Mouse (Mus musculus): ENCODE data around the gene E330017A01Rik. TPM values are rescaled to one million over a fixed set of nuclear protein-coding genes. Genes with fewer than 3 reads are reported as not detected.

The E330017A01Rik gene
- polyA plus RNA-seq, 1 experiment from 2014 or later, result not detected

DNA sequence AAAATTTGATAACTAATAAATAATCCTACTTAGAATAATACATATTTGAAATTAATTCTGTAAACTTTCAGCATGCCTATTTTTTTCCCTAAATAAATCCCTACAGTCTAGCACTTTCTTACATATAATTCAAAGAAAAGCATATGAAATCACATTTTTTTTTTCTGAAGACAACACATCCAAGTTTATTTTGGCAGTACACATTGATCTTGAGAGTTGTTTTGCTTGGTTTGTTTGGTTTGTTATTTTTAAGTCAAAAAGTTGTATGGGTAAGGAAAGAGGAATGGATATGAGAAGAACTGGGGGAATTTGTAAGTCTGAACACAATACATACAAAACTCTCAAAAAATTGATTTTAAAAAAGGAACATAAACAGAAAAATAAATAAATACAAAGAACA lies 17.2 kb upstream of the E330017A01Rik start:
- Histone ChIP-seq H3K4me3 (ENCODE audit: low read depth, low read length) (no peak overlapping the region), H3K9ac (ENCODE audit: low read length) (no peak overlapping the region), H3K9me3 (ENCODE audit: control insufficient read depth, low read length) (no peaks in the 10 kb centered on the region), H3K4me2 (ENCODE audit: low read depth) (no peak overlapping the region), H3K4me1 (ENCODE audit: control insufficient read depth, insufficient read depth, low read length) (no peaks in the 10 kb centered on the region), H3K36me3 (ENCODE audit: control insufficient read depth, insufficient read depth, low read length) (no peaks in the 10 kb centered on the region), H3K27me3 (ENCODE audit: control insufficient read depth, insufficient read depth, low read length) (no peaks in the 10 kb centered on the region), H3K27ac (ENCODE audit: low read depth, low read length) (no peak overlapping the region)
- no peak for ATAC-seq (ENCODE audit: insufficient read depth, low FRiP score, low TSS enrichment)
- DNase-seq (ENCODE audit: low spot score), result no peak

GRCm38 (mm10) chr16:58649979-58650378 lies 11.4 kb upstream of the E330017A01Rik start:
- no peak overlapping the region for H3K9ac ChIP-seq (ENCODE audit: low read length)
- H3K36me3 ChIP-seq (ENCODE audit: control insufficient read depth, insufficient read depth, low read length), result no peaks in the 10 kb centered on the region
- DNase-seq (ENCODE audit: low spot score) (no peak), ATAC-seq (ENCODE audit: insufficient read depth, low FRiP score, low TSS enrichment) (no peak)
- no peaks in the 10 kb centered on the region for H3K4me1 ChIP-seq (ENCODE audit: control insufficient read depth, insufficient read depth, low read length)
- H3K4me2 ChIP-seq (ENCODE audit: low read depth), result no peak overlapping the region
- 94% methylated on average over 10 of the region's 10 CpGs for WGBS
- H3K4me3 ChIP-seq (ENCODE audit: low read depth, low read length), result no peak overlapping the region
- no peak overlapping the region for H3K27ac ChIP-seq (ENCODE audit: low read depth, low read length)
- H3K9me3 ChIP-seq (ENCODE audit: control insufficient read depth, low read length), result no peaks in the 10 kb centered on the region
- no peaks in the 10 kb centered on the region for H3K27me3 ChIP-seq (ENCODE audit: control insufficient read depth, insufficient read depth, low read length)

DNA sequence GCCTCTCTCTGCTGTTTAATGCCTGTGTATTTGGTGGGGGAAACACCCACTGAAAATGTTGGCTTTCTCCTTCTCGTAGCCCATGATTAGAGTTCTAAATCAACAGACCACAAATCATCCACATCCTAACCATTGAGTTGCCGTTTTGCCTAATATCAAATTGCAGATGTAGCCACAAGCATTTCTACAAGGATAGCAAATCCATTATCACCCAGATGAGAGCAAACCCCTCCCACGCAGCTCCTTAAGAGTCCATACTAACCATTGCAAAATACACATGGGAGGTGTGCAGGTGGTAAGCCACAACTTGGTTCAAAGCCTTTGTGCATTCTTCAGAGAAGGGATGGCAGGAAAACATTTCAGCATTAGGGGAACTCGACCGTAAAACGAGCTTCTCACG lies 523 bp downstream of the E330017A01Rik start:
- Histone ChIP-seq H3K4me3 (ENCODE audit: low read depth, low read length) (no peak overlapping the region), H3K27me3 (ENCODE audit: control insufficient read depth, insufficient read depth, low read length) (no peaks in the 10 kb centered on the region), H3K36me3 (ENCODE audit: control insufficient read depth, insufficient read depth, low read length) (no peaks in the 10 kb centered on the region), H3K4me1 (ENCODE audit: control insufficient read depth, insufficient read depth, low read length) (no peaks in the 10 kb centered on the region), H3K9me3 (ENCODE audit: control insufficient read depth, low read length) (no peaks in the 10 kb centered on the region), H3K9ac (ENCODE audit: low read length) (no peak overlapping the region), H3K4me2 (ENCODE audit: low read depth) (no peak overlapping the region), H3K27ac (ENCODE audit: low read depth, low read length) (no peak overlapping the region)
- ATAC-seq (ENCODE audit: insufficient read depth, low FRiP score, low TSS enrichment), result no peak
- WGBS, result 84% methylated on average over 7 of the region's 7 CpGs
- DNase-seq (ENCODE audit: low spot score), result no peak

DNA sequence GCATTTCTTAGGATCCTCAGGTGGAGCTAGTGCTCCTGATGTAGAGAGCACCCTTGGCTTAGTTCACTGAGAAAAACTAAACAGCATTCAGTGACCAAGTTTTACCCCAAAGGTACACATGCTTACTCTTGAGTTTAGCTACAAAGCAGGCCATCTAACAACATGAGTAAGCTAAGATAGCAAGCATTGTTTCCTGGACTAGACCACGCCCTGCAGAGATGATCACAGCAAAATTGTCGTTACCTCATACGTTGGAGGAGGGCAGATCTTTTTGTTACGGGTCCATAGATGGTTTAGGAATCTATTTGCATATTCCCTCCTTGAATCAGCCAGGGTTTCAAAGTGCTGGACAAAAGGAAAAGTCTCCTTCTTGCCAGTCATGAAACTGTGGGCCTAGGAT lies 1.1 kb downstream of the E330017A01Rik start:
- Histone ChIP-seq H3K27me3 (ENCODE audit: control insufficient read depth, insufficient read depth, low read length) (no peaks in the 10 kb centered on the region), H3K4me3 (ENCODE audit: low read depth, low read length) (no peak overlapping the region), H3K9me3 (ENCODE audit: control insufficient read depth, low read length) (no peaks in the 10 kb centered on the region), H3K27ac (ENCODE audit: low read depth, low read length) (no peak overlapping the region), H3K4me1 (ENCODE audit: control insufficient read depth, insufficient read depth, low read length) (no peaks in the 10 kb centered on the region), H3K36me3 (ENCODE audit: control insufficient read depth, insufficient read depth, low read length) (no peaks in the 10 kb centered on the region), H3K4me2 (ENCODE audit: low read depth) (no peak overlapping the region), H3K9ac (ENCODE audit: low read length) (no peak overlapping the region)
- WGBS, result 89% methylated on average over 4 of the region's 4 CpGs
- ATAC-seq (ENCODE audit: insufficient read depth, low FRiP score, low TSS enrichment) (no peak), DNase-seq (ENCODE audit: low spot score) (no peak)

GRCm38 (mm10) chr16:58635866-58636265 lies 2.7 kb downstream of the E330017A01Rik start:
- Histone ChIP-seq H3K36me3 (ENCODE audit: control insufficient read depth, insufficient read depth, low read length) (no peaks in the 10 kb centered on the region), H3K4me2 (ENCODE audit: low read depth) (no peak overlapping the region), H3K9ac (ENCODE audit: low read length) (no peak overlapping the region), H3K27ac (ENCODE audit: low read depth, low read length) (no peak overlapping the region), H3K9me3 (ENCODE audit: control insufficient read depth, low read length) (no peaks in the 10 kb centered on the region), H3K4me3 (ENCODE audit: low read depth, low read length) (no peak overlapping the region), H3K4me1 (ENCODE audit: control insufficient read depth, insufficient read depth, low read length) (no peaks in the 10 kb centered on the region), H3K27me3 (ENCODE audit: control insufficient read depth, insufficient read depth, low read length) (no peaks in the 10 kb centered on the region)
- DNase-seq (ENCODE audit: low spot score), result no peak
- WGBS, result 65% methylated on average over 2 of the region's 2 CpGs
- no peak for ATAC-seq (ENCODE audit: insufficient read depth, low FRiP score, low TSS enrichment)

DNA sequence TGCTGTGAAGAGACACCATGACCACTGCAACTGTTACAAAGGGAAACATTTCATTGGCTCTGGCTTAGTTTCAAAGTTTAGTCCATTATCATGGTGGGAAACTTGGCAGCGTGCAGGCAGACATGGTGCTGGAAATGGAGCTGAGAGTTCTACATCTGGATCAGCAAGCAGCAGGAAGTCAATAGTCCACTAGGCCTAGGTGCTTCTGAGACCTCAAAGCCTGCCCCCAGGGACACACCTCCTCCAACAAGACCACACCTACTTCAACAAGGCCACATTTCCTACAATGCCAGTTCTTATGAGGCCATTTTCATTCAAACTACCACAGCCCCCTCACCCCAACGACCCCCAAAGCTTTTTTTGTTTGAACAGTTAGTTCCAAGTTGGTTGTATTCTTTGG lies 8.8 kb downstream of the E330017A01Rik start:
- Histone ChIP-seq H3K9ac (ENCODE audit: low read length) (no peak overlapping the region), H3K27me3 (ENCODE audit: control insufficient read depth, insufficient read depth, low read length) (no peaks in the 10 kb centered on the region), H3K36me3 (ENCODE audit: control insufficient read depth, insufficient read depth, low read length) (no peaks in the 10 kb centered on the region), H3K27ac (ENCODE audit: low read depth, low read length) (no peak overlapping the region), H3K4me2 (ENCODE audit: low read depth) (no peak overlapping the region), H3K4me3 (ENCODE audit: low read depth, low read length) (no peak overlapping the region), H3K4me1 (ENCODE audit: control insufficient read depth, insufficient read depth, low read length) (no peaks in the 10 kb centered on the region), H3K9me3 (ENCODE audit: control insufficient read depth, low read length) (no peaks in the 10 kb centered on the region)
- WGBS, result 80% methylated on average over 2 of the region's 2 CpGs
- no peak for ATAC-seq (ENCODE audit: insufficient read depth, low FRiP score, low TSS enrichment)
- no peak for DNase-seq (ENCODE audit: low spot score)

DNA sequence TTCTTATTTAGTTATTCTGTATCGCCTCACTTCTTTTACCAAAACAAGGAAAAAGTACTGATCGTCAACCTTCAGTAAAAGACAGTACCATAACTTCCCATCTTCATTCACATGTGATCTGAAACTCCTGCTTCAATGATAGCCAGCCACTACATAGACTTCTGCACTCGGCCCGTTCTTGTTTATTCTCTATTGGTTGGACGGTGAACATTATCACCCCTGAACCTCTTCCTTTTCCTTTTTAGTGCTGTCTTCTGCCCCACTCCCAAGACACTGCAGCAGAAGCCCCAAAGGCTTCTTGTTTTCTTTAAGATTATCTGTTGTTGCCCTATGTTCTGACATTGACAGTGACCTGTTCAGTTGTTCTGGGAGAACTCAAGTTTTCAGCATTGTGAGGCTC lies 9.6 kb downstream of the E330017A01Rik start:
- H3K4me3 ChIP-seq (ENCODE audit: low read depth, low read length), result no peak overlapping the region
- H3K27ac ChIP-seq (ENCODE audit: low read depth, low read length), result no peak overlapping the region
- H3K4me1 ChIP-seq (ENCODE audit: control insufficient read depth, insufficient read depth, low read length), result no peaks in the 10 kb centered on the region
- no peaks in the 10 kb centered on the region for H3K9me3 ChIP-seq (ENCODE audit: control insufficient read depth, low read length)
- no peaks in the 10 kb centered on the region for H3K27me3 ChIP-seq (ENCODE audit: control insufficient read depth, insufficient read depth, low read length)
- H3K9ac ChIP-seq (ENCODE audit: low read length), result no peak overlapping the region
- DNase-seq (ENCODE audit: low spot score) (no peak), ATAC-seq (ENCODE audit: insufficient read depth, low FRiP score, low TSS enrichment) (no peak)
- no peak overlapping the region for H3K4me2 ChIP-seq (ENCODE audit: low read depth)
- H3K36me3 ChIP-seq (ENCODE audit: control insufficient read depth, insufficient read depth, low read length), result no peaks in the 10 kb centered on the region
- WGBS, result 94% methylated on average over 5 of the region's 5 CpGs

- DNase-seq (ENCODE audit: low spot score) (no peak), ATAC-seq (ENCODE audit: insufficient read depth, low FRiP score, low TSS enrichment) (no peak)
- no peak overlapping the region for H3K4me2 ChIP-seq (ENCODE audit: low read depth)
- H3K4me1 ChIP-seq (ENCODE audit: control insufficient read depth, insufficient read depth, low read length), result no peaks in the 10 kb centered on the region
- no peaks in the 10 kb centered on the region for H3K36me3 ChIP-seq (ENCODE audit: control insufficient read depth, insufficient read depth, low read length)
- H3K4me3 ChIP-seq (ENCODE audit: low read depth, low read length), result no peak overlapping the region
- no peak overlapping the region for H3K9ac ChIP-seq (ENCODE audit: low read length)
- H3K9me3 ChIP-seq (ENCODE audit: control insufficient read depth, low read length), result no peaks in the 10 kb centered on the region
- no peak overlapping the region for H3K27ac ChIP-seq (ENCODE audit: low read depth, low read length)
- WGBS, result 100% methylated on average over 2 of the region's 2 CpGs
- no peaks in the 10 kb centered on the region for H3K27me3 ChIP-seq (ENCODE audit: control insufficient read depth, insufficient read depth, low read length)
These were observed 10.2 kb downstream of the E330017A01Rik start for GRCm38 (mm10) chr16:58628336-58628680.

DNA sequence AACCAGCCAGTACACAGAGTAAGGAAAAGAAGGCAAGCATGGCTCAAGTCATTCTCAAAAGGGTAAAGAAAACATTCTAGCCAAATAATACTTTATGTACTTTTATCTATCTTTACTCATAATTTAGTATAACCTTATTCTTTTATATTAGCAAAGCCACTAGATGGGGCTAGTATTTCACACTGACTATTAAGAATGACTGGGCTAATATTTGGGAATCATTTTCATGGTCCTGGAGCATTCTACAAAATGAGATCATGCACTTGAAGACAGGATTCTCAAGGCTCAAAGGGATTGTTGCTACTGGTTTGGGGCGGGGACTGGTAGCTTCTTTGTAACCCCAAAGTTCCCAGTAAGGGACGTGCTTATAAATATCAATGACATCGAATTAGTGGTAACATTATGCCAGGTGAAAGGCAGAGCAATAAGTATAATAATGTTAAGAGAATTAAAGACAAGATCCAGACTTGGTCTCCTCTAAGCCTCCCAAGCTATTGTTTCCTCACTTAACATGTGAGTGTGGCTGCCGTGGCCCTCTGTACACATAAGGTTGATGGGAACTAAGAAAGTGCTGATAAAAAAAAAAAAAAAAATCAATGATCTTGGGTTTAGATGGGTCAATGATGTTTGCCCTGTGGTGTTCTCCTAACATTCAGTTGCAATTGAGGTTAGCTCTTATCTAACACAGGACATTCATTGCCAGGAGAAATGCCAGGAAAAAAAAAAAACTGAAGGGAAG lies 10.8 kb downstream of the E330017A01Rik start:
- H3K9me3 ChIP-seq (ENCODE audit: control insufficient read depth, low read length), result no peaks in the 10 kb centered on the region
- DNase-seq (ENCODE audit: low spot score) (no peak), ATAC-seq (ENCODE audit: insufficient read depth, low FRiP score, low TSS enrichment) (no peak)
- H3K9ac ChIP-seq (ENCODE audit: low read length), result no peak overlapping the region
- H3K4me3 ChIP-seq (ENCODE audit: low read depth, low read length), result no peak overlapping the region
- H3K4me1 ChIP-seq (ENCODE audit: control insufficient read depth, insufficient read depth, low read length), result no peaks in the 10 kb centered on the region
- no peaks in the 10 kb centered on the region for H3K36me3 ChIP-seq (ENCODE audit: control insufficient read depth, insufficient read depth, low read length)
- H3K4me2 ChIP-seq (ENCODE audit: low read depth), result no peak overlapping the region
- 92% methylated on average over 4 of the region's 4 CpGs for WGBS
- H3K27ac ChIP-seq (ENCODE audit: low read depth, low read length), result no peak overlapping the region
- no peaks in the 10 kb centered on the region for H3K27me3 ChIP-seq (ENCODE audit: control insufficient read depth, insufficient read depth, low read length)

All from neural tube, embryonic 11.5 days (tissue).